Mouse (Mus musculus) layer of hippocampus, postnatal 25 days (tissue): ENCODE measurements at regions not wholly inside any gene's neighbourhood (a gene's known extent, or its start where the extent isn't known, plus 50 kb on each side); places are given as distances from the start of the nearest gene placed in this dataset.

ENCODE experiments used
- DNase-seq, 2 experiments: peaks; one replicate each; pipeline ENCODE4 v3.0.0; 2022; ENCODE audit warnings: mixed read lengths in 2 of 2, low spot score in 1 of 2; ENCODE audit errors: extremely low spot score in 1 of 2

GRCm38 (mm10) chr1:72108678-72109077 is 103.4 kb downstream of the Mreg start:
- DNase-seq, result no peak

GRCm38 (mm10) chr1:72107125-72107524 is 105.0 kb downstream of the Mreg start:
- no peak for DNase-seq

- no peak for DNase-seq
Observed at GRCm38 (mm10) chr1:72106655-72107054, 105.5 kb downstream of the Mreg start.

- no peak for DNase-seq
Observed at GRCm38 (mm10) chr1:72105435-72106057, 106.6 kb downstream of the Mreg start.

- DNase-seq, result no peak
Observed at GRCm38 (mm10) chr1:72103962-72104361, 108.1 kb downstream of the Mreg start.

- no peak for DNase-seq
Observed at GRCm38 (mm10) chr1:72103387-72103786, 108.7 kb downstream of the Mreg start.

- no peak for DNase-seq
Observed at GRCm38 (mm10) chr1:72099447-72099846, 112.7 kb downstream of the Mreg start.

GRCm38 (mm10) chr1:72091344-72091743 is 120.8 kb downstream of the Mreg start:
- DNase-seq, result no peak

GRCm38 (mm10) chr1:72085661-72086060 is 126.4 kb downstream of the Mreg start:
- DNase-seq, result no peak

GRCm38 (mm10) chr1:72084219-72084618 is 127.9 kb downstream of the Mreg start:
- DNase-seq, result no peak

GRCm38 (mm10) chr1:72082366-72082765 is 129.7 kb downstream of the Mreg start:
- DNase-seq, result no peak

GRCm38 (mm10) chr1:72081811-72082210 is 130.3 kb downstream of the Mreg start:
- DNase-seq, result no peak

GRCm38 (mm10) chr1:72078926-72079550 is 133.1 kb downstream of the Mreg start:
- DNase-seq, result no peak

GRCm38 (mm10) chr1:72076341-72076740 is 135.8 kb downstream of the Mreg start:
- no peak for DNase-seq

- no peak for DNase-seq
Observed at GRCm38 (mm10) chr1:72075464-72075863, 136.6 kb downstream of the Mreg start.

- no peak for DNase-seq
Observed at GRCm38 (mm10) chr1:72073245-72073644, 138.9 kb downstream of the Mreg start.

- DNase-seq, result no peak
Observed at GRCm38 (mm10) chr1:72070489-72070888, 141.6 kb downstream of the Mreg start.

GRCm38 (mm10) chr1:72069056-72069455 is 143.1 kb downstream of the Mreg start:
- no peak for DNase-seq

GRCm38 (mm10) chr1:72065090-72065489 is 147.0 kb downstream of the Mreg start:
- peak in 1 of 2 experiments; percentile 12 for DNase-seq

GRCm38 (mm10) chr1:72060393-72060792 is 151.7 kb downstream of the Mreg start:
- DNase-seq, result no peak

- DNase-seq, result no peak
Observed at GRCm38 (mm10) chr1:72058045-72058703, 153.9 kb downstream of the Mreg start.

GRCm38 (mm10) chr1:72054541-72054940 is 157.6 kb downstream of the Mreg start:
- DNase-seq, result no peak
